Comparison of ENCODE assay signal across 15 mouse cellular contexts in the genomic region with DNA sequence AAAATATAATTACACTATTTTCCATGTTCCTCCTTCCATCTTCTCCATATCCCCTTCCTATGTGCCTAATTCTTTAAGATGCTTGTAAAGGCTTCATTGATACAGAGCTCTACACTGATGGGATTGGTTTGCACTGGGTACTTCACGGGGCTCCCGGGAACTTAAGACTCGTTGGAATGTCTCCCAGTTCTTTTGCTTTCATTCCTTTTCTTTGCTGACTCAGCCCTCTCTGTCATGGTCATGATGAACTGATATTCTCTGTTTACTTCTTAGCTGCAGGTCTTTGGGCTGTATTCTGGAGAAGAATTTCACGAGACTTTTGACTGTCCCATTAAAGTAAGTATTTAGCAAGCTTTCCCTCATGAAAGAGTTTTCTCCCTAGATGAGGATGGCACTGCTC.
"Had no signal": no experiment of that assay in that cellular context is flagged by ENCODE, and none has a peak within 500 bp of the region (broad histone marks: within the 10 kb centered on the region; RNA-seq: fewer than 3 reads in every experiment).

No protein-coding gene starts in this region.

- H3K27me3 ChIP-seq: limb, embryonic 13.5 days; liver, embryonic 15.5 days; midbrain, embryonic 13.5 days; neural tube, embryonic 15.5 days had no signal

- H3K4me1 ChIP-seq: neural tube, embryonic 15.5 days had no signal

- H3K4me2 ChIP-seq: limb, embryonic 13.5 days; liver, embryonic 11.5 days; liver, embryonic 15.5 days; midbrain, embryonic 13.5 days; neural tube, embryonic 15.5 days had no signal

- H3K9ac ChIP-seq: limb, embryonic 13.5 days; liver, embryonic 15.5 days; midbrain, embryonic 13.5 days; neural tube, embryonic 15.5 days had no signal

- H3K9me3 ChIP-seq: limb, embryonic 13.5 days; liver, embryonic 15.5 days; midbrain, embryonic 13.5 days; neural tube, embryonic 15.5 days had no signal

- H3K4me3 ChIP-seq: layer of hippocampus, adult 2 months; limb, embryonic 13.5 days; liver, embryonic 15.5 days; midbrain, embryonic 13.5 days; neural tube, embryonic 15.5 days had no signal

- DNase-seq: kidney, adult 8-10 months; kidney, postnatal 36 days; lung, adult 2 months; lung, postnatal 36 days; right cerebral cortex, adult 18-20 months; right cerebral cortex, postnatal 25 days; thymus, postnatal 4 days had no signal

- ATAC-seq: midbrain, embryonic 13.5 days had no signal

- H3K36me3 ChIP-seq: limb, embryonic 13.5 days; liver, embryonic 15.5 days; midbrain, embryonic 13.5 days; neural tube, embryonic 15.5 days had no signal

- H3K27ac ChIP-seq: kidney, postnatal 0 days; layer of hippocampus, adult 2 months; limb, embryonic 13.5 days; liver, embryonic 15.5 days; midbrain, embryonic 13.5 days; neural tube, embryonic 15.5 days; stomach, postnatal 0 days had no signal
